Mouse (Mus musculus) brain, embryonic 14.5 days (tissue): Measurements from ENCODE around the gene Macrod2.

Experiments
- CTCF ChIP-seq: fragments of 200-500 bp; IDR thresholded peaks from 2 replicates; pipeline ENCODE4 v1.5.1; 2012; ENCODE audit warnings: inconsistent platforms, mild to moderate bottlenecking, moderate library complexity, borderline replicate concordance; ENCODE audit not compliant: insufficient read depth, insufficient read length; ENCODE audit errors: extremely low read depth
- POLR2A ChIP-seq: fragments of 200-500 bp; IDR thresholded peaks from 2 replicates; pipeline ENCODE4 v1.6.1; 2012; ENCODE audit warnings: mild to moderate bottlenecking, inconsistent platforms, borderline replicate concordance; ENCODE audit not compliant: poor library complexity, insufficient read depth, insufficient read length, severe bottlenecking; ENCODE audit errors: extremely low read depth

DNA sequence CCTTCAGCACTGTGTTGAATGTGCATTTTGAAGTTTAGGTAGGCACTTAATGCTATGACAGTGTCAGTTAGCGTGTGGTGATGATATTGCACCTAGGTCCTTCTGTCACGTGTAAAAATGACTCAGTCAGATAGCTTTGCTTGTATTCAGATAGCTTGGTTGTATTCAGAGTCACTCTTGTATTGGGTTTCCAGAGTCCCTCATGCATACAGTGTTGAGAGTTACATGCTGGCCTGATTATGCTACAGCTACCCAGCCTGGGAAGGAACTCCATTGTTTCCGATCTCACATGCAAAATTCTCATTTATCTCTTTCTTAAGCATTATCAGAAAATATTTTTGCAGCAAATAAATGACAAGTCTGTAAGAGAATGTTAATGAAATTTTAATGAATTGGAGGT is 1187.3 kb downstream of the Macrod2 start:
- TF ChIP-seq POLR2A = no peak
- TF ChIP-seq CTCF = no peak
